Mouse (Mus musculus): ENCODE results near the gene Zc3h8. TPM values are rescaled to one million over a fixed set of nuclear protein-coding genes. Genes with fewer than 3 reads are reported as not detected.

The Zc3h8 gene
- polyA plus RNA-seq, 1 experiment from 2014 or later, result 2.7 TPM

- no peak overlapping the region for H3K9ac ChIP-seq
- peaks cover 10% of the 10 kb centered on the region for H3K27me3 ChIP-seq
- no peaks in the 10 kb centered on the region for H3K4me1 ChIP-seq (replicated peaks)
- no peak overlapping the region for H3K4me2 ChIP-seq
- 59% methylated on average over 6 of the region's 6 CpGs for WGBS (ENCODE audit: insufficient replicate concordance)
- no peaks in the 10 kb centered on the region for H3K9me3 ChIP-seq (replicated peaks)
- no peak overlapping the region for H3K4me3 ChIP-seq (replicated peaks)
- no peaks in the 10 kb centered on the region for H3K36me3 ChIP-seq (replicated peaks)
- ATAC-seq (ENCODE audit: insufficient read depth), result no peak
- no peak overlapping the region for H3K27ac ChIP-seq (replicated peaks)
Measured at GRCm38 (mm10) chr2:128887866-128888550, 55.9 kb downstream of the Zc3h8 start.

DNA sequence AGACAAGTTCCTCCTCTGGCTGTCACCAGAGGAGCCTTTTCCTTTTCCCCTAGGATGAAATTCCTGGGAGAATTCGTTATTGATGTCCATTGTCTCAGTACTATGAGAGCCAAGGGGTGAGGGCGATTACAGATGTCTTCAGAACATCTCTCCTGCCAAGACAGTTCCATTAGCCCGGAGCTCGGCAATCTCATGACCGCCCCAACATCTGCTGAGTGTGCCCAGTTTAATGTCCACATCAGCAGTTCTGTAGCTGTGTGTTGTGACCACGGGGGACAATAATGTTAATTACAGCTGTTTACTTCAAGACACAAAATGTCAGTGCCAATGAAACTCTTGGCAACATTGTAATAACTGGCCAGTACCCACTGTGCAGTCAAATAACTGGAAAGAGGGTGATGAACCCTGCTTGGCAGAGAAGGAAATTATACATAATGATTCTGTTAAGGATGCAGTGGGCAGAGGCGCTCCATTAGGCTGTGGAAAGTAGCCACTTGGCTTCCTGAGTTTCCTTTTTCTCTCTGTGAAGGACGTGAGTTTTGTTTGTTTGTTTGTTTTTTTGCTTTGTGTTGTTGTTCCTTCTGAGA lies 58.6 kb downstream of the Zc3h8 start:
- no peak overlapping the region for H3K4me3 ChIP-seq (replicated peaks)
- no peaks in the 10 kb centered on the region for H3K27me3 ChIP-seq
- no peaks in the 10 kb centered on the region for H3K9me3 ChIP-seq (replicated peaks)
- no peaks in the 10 kb centered on the region for H3K4me1 ChIP-seq (replicated peaks)
- no peak for ATAC-seq (ENCODE audit: insufficient read depth)
- H3K36me3 ChIP-seq (replicated peaks), result no peaks in the 10 kb centered on the region
- no peak overlapping the region for H3K9ac ChIP-seq
- no peak overlapping the region for H3K27ac ChIP-seq (replicated peaks)
- no peak overlapping the region for H3K4me2 ChIP-seq
- 56% methylated on average over 8 of the region's 8 CpGs for WGBS (ENCODE audit: insufficient replicate concordance)

DNA sequence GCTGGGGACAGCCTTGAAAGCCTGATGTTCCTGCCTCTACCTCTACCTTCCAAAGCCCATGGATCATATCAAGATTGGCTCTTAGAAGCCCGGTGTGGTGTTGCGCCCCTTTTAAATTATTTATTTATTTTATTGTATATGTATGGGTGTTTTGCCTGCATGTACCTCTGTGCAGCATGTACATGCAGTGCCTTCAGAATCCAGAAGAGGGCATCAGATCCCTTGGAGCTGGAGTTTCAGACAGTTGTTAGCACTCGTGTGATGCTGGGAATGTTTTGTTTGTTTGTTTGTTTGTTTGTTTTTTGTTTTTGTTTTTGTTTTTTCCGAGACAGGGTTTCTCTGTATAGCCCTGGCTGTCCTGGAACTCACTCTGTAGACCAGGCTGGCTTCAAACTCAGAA lies 62.6 kb downstream of the Zc3h8 start:
- no peak for ATAC-seq (ENCODE audit: insufficient read depth)
- Histone ChIP-seq H3K27me3 (no peaks in the 10 kb centered on the region), H3K9me3 (replicated peaks) (no peaks in the 10 kb centered on the region), H3K4me1 (replicated peaks) (no peaks in the 10 kb centered on the region), H3K36me3 (replicated peaks) (no peaks in the 10 kb centered on the region), H3K4me2 (no peak overlapping the region), H3K9ac (no peak overlapping the region), H3K4me3 (replicated peaks) (no peak overlapping the region), H3K27ac (replicated peaks) (no peak overlapping the region)
- 35% methylated on average over 4 of the region's 4 CpGs for WGBS (ENCODE audit: insufficient replicate concordance)

Small RNA genes within 50 kb of the gene (microRNA-seq; reads per million reads assigned to microRNA genes)
- not detected for gene Gm22859

Other genes with a start within 250 kb of the Zc3h8 start
- 5.3 and 5.9 TPM in 2 replicates for gene Mertk, start 245.1 kb downstream of the Zc3h8 start, polyA plus RNA-seq (2015; fragmentation: Nextera tagmentation; extraction: Ambion mirVana)
- gene Tmem87b, start 126.0 kb downstream of the Zc3h8 start, polyA plus RNA-seq (2015; fragmentation: Nextera tagmentation; extraction: Ambion mirVana), result 8.7 and 8.8 TPM in 2 replicates
- gene Fbln7, start 81.1 kb downstream of the Zc3h8 start, polyA plus RNA-seq (2015; fragmentation: Nextera tagmentation; extraction: Ambion mirVana), result 0.35 and 0.40 TPM in 2 replicates
- gene Zc3h6, start 23.3 kb upstream of the Zc3h8 start, polyA plus RNA-seq (2015; fragmentation: Nextera tagmentation; extraction: Ambion mirVana), result 0.47 and 0.66 TPM in 2 replicates
- gene Gm10762, start 23.6 kb upstream of the Zc3h8 start, polyA plus RNA-seq (2015; fragmentation: Nextera tagmentation; extraction: Ambion mirVana), result 2.9 and 3.3 TPM in 2 replicates
- gene Vinac1, start 104.1 kb upstream of the Zc3h8 start, polyA plus RNA-seq (2015; fragmentation: Nextera tagmentation; extraction: Ambion mirVana), result not detected in 2 replicates
- 1.6 and 1.8 TPM in 2 replicates for gene Ttl, start 121.9 kb upstream of the Zc3h8 start, polyA plus RNA-seq (2015; fragmentation: Nextera tagmentation; extraction: Ambion mirVana)
- 12.2 and 12.9 TPM in 2 replicates for gene Polr1b, start 156.9 kb upstream of the Zc3h8 start, polyA plus RNA-seq (2015; fragmentation: Nextera tagmentation; extraction: Ambion mirVana)
- gene Chchd5, start 185.6 kb upstream of the Zc3h8 start, polyA plus RNA-seq (2015; fragmentation: Nextera tagmentation; extraction: Ambion mirVana), result 9.5 and 10.7 TPM in 2 replicates